Mouse (Mus musculus): ENCODE measurements at regions not wholly inside any gene's neighbourhood (a gene's known extent, or its start where the extent isn't known, plus 50 kb on each side); places are given as distances from the start of the nearest gene placed in this dataset.

DNA sequence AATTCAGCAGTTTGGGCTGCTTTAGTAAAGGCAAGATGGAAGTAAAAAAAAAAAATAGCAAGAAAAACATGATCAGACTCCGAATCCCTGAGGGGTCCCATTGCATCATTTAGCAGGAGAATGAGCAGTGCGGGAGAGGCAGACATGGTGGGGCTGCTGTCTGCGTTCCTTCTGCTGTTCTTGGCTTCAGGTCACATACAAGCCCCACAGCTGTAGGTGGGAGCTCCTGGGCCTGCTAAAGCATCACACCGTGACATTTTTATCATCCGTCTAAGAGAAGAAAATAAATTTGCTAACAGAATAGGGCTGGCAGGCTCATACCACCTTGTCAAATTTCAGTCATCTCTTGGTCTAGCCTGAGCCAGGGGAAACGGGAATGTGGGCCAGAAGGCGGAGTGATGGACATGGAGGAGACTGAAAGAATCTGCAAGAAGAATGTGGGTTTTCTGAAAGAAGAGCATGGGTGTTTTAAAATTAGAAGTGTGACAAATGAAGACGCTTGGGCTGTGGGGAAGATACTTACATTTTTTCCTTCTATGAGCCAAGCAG, 378.8 kb upstream of the Vrk2 start:
- Histone ChIP-seq H3K4me3 (no peak overlapping the region), H3K9me3 (replicated peaks) (no peaks in the 10 kb centered on the region), H3K27ac (no peak overlapping the region), H3K27me3 (replicated peaks) (no peaks in the 10 kb centered on the region), H3K9ac (no peak overlapping the region), H3K4me1 (no peaks in the 10 kb centered on the region), H3K36me3 (no peaks in the 10 kb centered on the region), H3K4me2 (no peak overlapping the region)
- WGBS (ENCODE audit: insufficient replicate concordance), result 61% methylated on average over 8 of the region's 8 CpGs
- ATAC-seq, result no peak

- H3K27me3 ChIP-seq (replicated peaks), result no peaks in the 10 kb centered on the region
- no peak for ATAC-seq
- no peaks in the 10 kb centered on the region for H3K36me3 ChIP-seq
- no peaks in the 10 kb centered on the region for H3K4me1 ChIP-seq
- H3K4me3 ChIP-seq, result no peak overlapping the region
- H3K9me3 ChIP-seq (replicated peaks), result no peaks in the 10 kb centered on the region
- H3K9ac ChIP-seq, result no peak overlapping the region
- WGBS (ENCODE audit: insufficient replicate concordance), result 63% methylated on average over 2 of the region's 2 CpGs
- no peak overlapping the region for H3K27ac ChIP-seq
- no peak overlapping the region for H3K4me2 ChIP-seq
These were observed 377.4 kb upstream of the Vrk2 start for GRCm38 (mm10) chr11:26971161-26971560.

DNA sequence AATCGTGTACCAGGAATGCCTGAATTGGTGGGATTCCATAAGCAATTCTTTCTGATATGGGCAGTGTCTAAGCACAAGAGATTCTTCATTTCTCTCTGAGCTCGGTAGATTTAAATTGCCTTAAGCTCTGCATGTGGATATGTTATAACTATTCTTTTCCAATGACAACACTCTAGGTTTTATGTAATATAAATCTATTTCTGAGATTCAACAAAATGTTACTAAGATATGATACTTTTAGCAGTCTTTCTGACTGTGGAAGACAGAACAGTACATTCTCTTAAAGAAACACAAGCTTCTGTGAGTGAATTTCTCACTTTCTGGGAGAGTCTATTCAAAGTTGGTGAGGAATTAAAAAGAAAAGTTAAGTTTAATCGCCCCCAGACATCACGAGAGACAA, 373.6 kb upstream of the Vrk2 start:
- WGBS (ENCODE audit: insufficient replicate concordance), result 61% methylated on average over 4 of the region's 4 CpGs
- H3K27me3 ChIP-seq (replicated peaks), result no peaks in the 10 kb centered on the region

DNA sequence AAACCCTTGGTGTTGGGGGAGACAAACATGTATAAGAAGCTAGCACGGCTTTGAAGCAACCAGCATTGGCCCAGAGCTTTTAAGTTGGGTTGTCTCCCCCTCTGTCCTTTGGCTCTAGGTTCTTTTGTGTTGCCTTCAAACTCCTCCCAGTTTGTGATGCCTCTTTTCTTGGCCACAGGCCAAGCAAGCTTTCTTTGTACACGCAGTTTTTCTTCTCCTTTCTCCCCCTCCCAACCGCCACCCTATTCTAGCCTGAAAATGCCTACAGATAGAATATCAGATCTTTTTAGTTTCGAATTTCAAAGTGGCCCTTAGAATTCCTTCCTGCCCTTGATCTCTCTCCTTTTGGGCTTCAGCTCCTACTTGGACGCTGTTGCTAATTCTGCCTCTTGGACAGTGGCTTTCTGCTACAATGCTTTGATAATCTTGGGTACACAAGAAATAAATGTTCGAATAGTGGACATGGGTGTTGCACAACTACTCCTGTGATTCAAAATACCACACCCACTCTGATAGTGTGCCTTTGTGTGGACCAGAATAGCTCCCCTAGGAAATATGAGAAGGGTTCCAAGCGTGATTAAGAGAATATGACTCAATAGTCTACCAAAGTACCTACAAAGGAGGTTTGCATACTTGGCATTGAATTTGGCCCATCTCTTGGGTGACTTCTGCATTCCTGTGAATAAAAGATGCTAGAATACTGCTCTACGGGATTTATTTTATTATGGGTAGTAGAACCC, 369.3 kb upstream of the Vrk2 start:
- WGBS (ENCODE audit: insufficient replicate concordance), result 53% methylated on average over 8 of the region's 8 CpGs
- no peak for ATAC-seq

More for the DNA sequence above, 373.6 kb upstream of the Vrk2 start:
- no peak for ATAC-seq
- Histone ChIP-seq H3K4me1 (no peaks in the 10 kb centered on the region), H3K36me3 (no peaks in the 10 kb centered on the region), H3K27ac (no peak overlapping the region), H3K9ac (no peak overlapping the region), H3K4me3 (no peak overlapping the region), H3K4me2 (no peak overlapping the region), H3K9me3 (replicated peaks) (no peaks in the 10 kb centered on the region)

GRCm38 (mm10) chr11:26962040-26962927, 368.5 kb upstream of the Vrk2 start:
- H3K27me3 ChIP-seq (replicated peaks), result no peaks in the 10 kb centered on the region
- H3K36me3 ChIP-seq, result no peaks in the 10 kb centered on the region
- WGBS (ENCODE audit: insufficient replicate concordance), result 61% methylated on average over 18 of the region's 18 CpGs
- no peak overlapping the region for H3K4me2 ChIP-seq
- H3K4me3 ChIP-seq, result no peak overlapping the region
- H3K9ac ChIP-seq, result no peak overlapping the region
- no peak for ATAC-seq
- no peaks in the 10 kb centered on the region for H3K9me3 ChIP-seq (replicated peaks)
- H3K4me1 ChIP-seq, result no peaks in the 10 kb centered on the region
- no peak overlapping the region for H3K27ac ChIP-seq

More for the DNA sequence above, 369.3 kb upstream of the Vrk2 start:
- Histone ChIP-seq H3K36me3 (no peaks in the 10 kb centered on the region), H3K4me2 (no peak overlapping the region), H3K9ac (no peak overlapping the region), H3K9me3 (replicated peaks) (no peaks in the 10 kb centered on the region), H3K4me1 (no peaks in the 10 kb centered on the region), H3K27ac (no peak overlapping the region), H3K4me3 (no peak overlapping the region), H3K27me3 (replicated peaks) (no peaks in the 10 kb centered on the region)

DNA sequence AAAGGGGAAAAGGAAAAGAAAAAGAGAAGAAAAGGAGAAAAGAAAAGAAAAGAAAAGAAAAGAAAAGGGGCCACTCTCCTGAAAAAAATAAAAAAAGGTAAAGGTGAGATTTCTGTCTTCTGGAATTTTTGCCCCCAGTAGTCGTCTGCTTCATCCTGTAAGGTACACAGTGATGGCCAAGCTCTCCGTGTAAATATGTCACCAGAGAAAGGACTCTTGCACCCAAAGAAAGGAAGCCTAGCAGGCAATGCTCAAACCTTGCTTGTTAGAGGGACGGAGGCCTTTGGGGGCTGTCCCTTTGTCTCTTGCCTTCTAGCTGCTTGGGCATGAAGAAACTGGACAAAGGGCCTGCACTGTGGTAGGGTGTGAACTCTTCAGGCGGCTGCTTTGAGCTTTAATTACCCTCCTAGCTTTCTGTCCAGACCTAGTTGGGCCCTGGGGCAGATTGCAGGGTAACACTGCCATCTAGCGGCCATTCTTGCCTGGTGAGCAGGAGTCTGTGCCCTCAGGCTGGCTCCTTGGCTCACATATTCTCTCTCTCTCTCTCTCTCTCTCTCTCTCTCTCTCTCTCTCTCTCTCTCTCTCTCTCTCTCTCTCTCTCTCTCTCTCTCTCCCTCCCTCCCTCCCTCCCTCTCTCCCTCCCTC, 367.7 kb upstream of the Vrk2 start:
- no peak overlapping the region for H3K9ac ChIP-seq
- no peak overlapping the region for H3K4me3 ChIP-seq
- H3K27me3 ChIP-seq (replicated peaks), result no peaks in the 10 kb centered on the region
- no peaks in the 10 kb centered on the region for H3K9me3 ChIP-seq (replicated peaks)
- H3K36me3 ChIP-seq, result no peaks in the 10 kb centered on the region
- ATAC-seq, result peak; percentile 74
- H3K4me2 ChIP-seq, result no peak overlapping the region
- no peak overlapping the region for H3K27ac ChIP-seq
- 10% methylated on average over 5 of the region's 5 CpGs for WGBS (ENCODE audit: insufficient replicate concordance)
- H3K4me1 ChIP-seq, result no peaks in the 10 kb centered on the region

DNA sequence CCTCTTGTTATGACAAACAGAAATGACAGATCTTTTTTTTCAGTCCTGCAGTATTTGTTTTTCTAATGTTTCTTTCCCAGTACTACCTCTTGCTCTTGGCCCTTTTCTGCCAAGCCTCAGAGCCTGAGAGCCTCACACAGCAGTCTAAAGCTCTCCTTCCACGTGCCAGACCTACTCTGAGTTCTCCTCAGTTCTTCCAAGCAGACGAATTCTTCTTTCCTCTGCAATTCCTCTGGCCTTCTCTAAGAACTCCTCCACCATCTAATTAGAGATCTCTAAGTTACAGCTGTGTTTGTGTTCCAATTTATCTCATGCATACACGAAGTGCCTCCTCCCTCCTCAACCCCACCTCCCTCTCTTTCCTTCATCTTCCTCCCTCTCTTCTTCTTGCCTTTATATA, 362.4 kb upstream of the Vrk2 start:
- ATAC-seq, result no peak
- no peaks in the 10 kb centered on the region for H3K4me1 ChIP-seq
- 46% methylated on average over 3 of the region's 3 CpGs for WGBS (ENCODE audit: insufficient replicate concordance)

DNA sequence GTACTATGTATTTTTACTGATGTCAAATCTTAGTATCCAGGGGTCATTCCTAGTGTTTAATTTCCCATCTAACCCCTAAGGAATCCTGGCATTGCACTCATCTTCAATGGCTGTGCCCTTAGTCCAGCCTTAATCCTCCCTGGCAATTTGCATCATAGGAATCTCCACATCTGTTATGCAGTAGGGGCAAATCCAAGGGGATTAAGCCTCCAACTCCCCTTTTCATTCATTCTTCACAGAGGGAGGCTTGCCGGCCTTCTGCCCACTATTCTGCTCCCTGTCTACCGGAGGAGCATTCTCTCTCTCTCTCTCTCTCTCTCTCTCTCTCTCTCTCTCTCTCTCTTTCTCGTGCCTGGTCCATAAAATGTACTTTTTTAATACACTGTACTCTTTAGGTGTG, 338.0 kb upstream of the Vrk2 start:
- no peaks in the 10 kb centered on the region for H3K4me1 ChIP-seq

More for the DNA sequence above, 362.4 kb upstream of the Vrk2 start:
- no peaks in the 10 kb centered on the region for H3K36me3 ChIP-seq
- no peak overlapping the region for H3K4me2 ChIP-seq
- no peak overlapping the region for H3K27ac ChIP-seq
- H3K27me3 ChIP-seq (replicated peaks), result no peaks in the 10 kb centered on the region
- no peaks in the 10 kb centered on the region for H3K9me3 ChIP-seq (replicated peaks)
- H3K9ac ChIP-seq, result no peak overlapping the region
- no peak overlapping the region for H3K4me3 ChIP-seq

DNA sequence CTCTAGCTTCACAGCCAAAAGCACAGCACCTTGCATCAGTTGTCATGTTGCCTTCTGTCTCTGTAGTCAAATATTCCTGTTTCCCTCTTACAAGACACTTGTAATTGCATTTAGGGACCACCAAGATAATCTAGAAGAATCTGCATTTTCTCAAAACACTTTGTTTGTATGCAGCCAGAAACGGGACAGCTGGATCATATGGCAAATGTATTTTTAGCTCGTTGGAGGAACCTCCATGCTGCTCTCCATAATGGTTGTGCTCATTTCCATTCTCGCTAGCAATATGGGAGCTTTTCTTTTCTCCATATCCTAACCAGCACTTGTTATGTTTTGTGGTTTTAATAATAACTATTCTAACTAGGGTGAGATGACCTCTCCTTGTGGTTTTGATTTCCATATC, 313.3 kb upstream of the Vrk2 start:
- ATAC-seq, result no peak
- no peaks in the 10 kb centered on the region for H3K27me3 ChIP-seq (replicated peaks)
- WGBS (ENCODE audit: insufficient replicate concordance), result 62% methylated on average over 3 of the region's 3 CpGs
- no peaks in the 10 kb centered on the region for H3K4me1 ChIP-seq
- H3K4me2 ChIP-seq, result no peak overlapping the region
- no peaks in the 10 kb centered on the region for H3K9me3 ChIP-seq (replicated peaks)
- no peaks in the 10 kb centered on the region for H3K36me3 ChIP-seq
- no peak overlapping the region for H3K4me3 ChIP-seq
- H3K9ac ChIP-seq, result no peak overlapping the region
- H3K27ac ChIP-seq, result no peak overlapping the region

More for the DNA sequence above, 338.0 kb upstream of the Vrk2 start:
- no peak overlapping the region for H3K4me2 ChIP-seq
- WGBS (ENCODE audit: insufficient replicate concordance), result 29% methylated on average over 3 of the region's 3 CpGs
- ATAC-seq, result no peak
- H3K27me3 ChIP-seq (replicated peaks), result no peaks in the 10 kb centered on the region
- H3K4me3 ChIP-seq, result no peak overlapping the region
- H3K27ac ChIP-seq, result no peak overlapping the region
- no peaks in the 10 kb centered on the region for H3K36me3 ChIP-seq
- no peak overlapping the region for H3K9ac ChIP-seq
- H3K9me3 ChIP-seq (replicated peaks), result no peaks in the 10 kb centered on the region

GRCm38 (mm10) chr11:26881635-26882034, 287.8 kb upstream of the Vrk2 start:
- Histone ChIP-seq H3K9ac (no peak overlapping the region), H3K4me1 (no peaks in the 10 kb centered on the region), H3K27me3 (replicated peaks) (no peaks in the 10 kb centered on the region), H3K9me3 (replicated peaks) (no peaks in the 10 kb centered on the region), H3K27ac (no peak overlapping the region), H3K4me2 (no peak overlapping the region), H3K36me3 (no peaks in the 10 kb centered on the region), H3K4me3 (no peak overlapping the region)
- no peak for ATAC-seq
- 31% methylated on average over 6 of the region's 6 CpGs for WGBS (ENCODE audit: insufficient replicate concordance)
